Mouse (Mus musculus): ENCODE measurements around the gene Muc1.

- TF ChIP-seq CTCF (IDR thresholded peaks at IDR 0.05; ENCODE audit: low read depth) = no peak
- no peak for TF ChIP-seq EP300 (optimal IDR thresholded peaks at IDR 0.05)
Observed at GRCm38 (mm10) chr3:89276061-89276460, 47.2 kb downstream of the Muc1 start.

All from stomach, postnatal 0 days (tissue).